Mouse (Mus musculus) heart, postnatal 36 days (tissue): ENCODE measurements around the gene Sh3d21. TPM values are rescaled to one million over a fixed set of nuclear protein-coding genes. Genes with fewer than 3 reads are reported as not detected.
A peak's percentile ranks its signal among the peaks of the same experiment; 100 is the strongest.
"Not testable (repeated sequence)": the region's sequence is repeated elsewhere in the genome, so short reads cannot be mapped to it uniquely, and the experiment has no call there.

Experiments
- DNase-seq, 2 experiments: peaks; one replicate each; pipeline ENCODE4 v3.0.0; 2021 to 2022
- intact Hi-C: fragments of 180-260 bp; cut with DNase I; formaldehyde crosslinking; loops from one replicate; pipeline ENCODE4 v1.15.1; 2025
- total RNA-seq, 2 experiments: library from RNA; stranded (reverse); gene quantifications; 2 replicates each; pipeline ENCODE4 v1.2.3; 2021

Sh3d21 gene
- total RNA-seq, 2 experiments from 2014 or later, result 2.4 to 3.6 TPM

DNA sequence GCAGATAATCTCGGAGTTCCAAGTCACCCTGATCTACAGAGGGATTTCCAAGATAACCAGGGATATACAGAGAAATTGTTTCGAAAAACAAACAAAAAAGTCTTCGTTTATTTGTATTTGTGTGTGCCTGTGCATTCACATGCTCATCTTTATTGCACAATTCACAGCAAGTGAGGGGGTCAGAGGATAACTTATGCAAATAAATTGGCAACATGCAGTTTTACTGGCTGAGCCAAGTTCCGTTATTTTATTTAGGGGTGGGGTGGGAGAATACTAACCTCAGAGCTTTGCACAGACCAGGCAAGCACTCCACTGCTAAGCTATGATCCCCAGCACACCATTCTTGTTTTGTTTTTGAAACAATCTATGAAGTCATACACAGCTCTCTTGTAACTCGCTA, 10.5 kb upstream of the Sh3d21 start:
- DNase-seq, result no peak
- intact Hi-C loops, result no loop called here

DNA sequence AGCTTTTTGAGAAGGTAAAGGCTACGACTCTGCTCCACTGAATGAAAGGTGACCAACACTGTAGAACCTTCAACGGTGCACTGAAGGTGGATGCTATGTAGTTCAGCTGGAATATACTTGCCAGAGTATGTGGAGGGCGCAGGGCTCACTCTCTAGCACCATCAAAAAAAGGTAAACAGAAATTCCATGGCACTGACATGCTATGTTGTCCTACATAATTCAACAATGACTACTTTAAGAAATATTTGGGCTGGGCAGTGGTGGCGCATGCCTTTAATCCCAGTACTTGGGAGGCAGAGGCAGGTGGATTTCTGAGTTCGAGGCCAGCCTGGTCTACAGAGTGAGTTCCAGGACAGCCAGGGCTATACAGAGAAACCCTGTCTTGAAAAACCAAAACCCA, 7.4 kb upstream of the Sh3d21 start:
- DNase-seq, intact Hi-C loops: not testable (repeated sequence)

DNA sequence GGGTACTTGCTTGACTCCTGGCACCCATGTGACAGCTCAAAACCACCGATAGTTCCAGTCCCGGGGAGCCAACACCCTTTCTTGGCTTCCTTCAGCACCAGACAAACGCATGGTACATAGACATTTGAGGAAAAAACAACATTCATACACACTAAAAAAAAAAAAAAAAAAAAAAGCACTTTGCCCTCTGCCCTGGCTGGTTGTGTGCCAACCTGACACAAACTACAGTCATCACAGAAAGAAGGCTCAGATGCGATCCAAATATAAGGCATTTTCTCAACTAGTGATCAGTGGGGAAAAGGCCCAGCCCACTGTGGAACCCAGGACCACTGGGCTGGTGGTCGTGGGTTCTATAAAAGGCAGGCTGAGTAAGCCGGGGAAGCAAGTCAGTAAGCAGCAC, 5.6 kb upstream of the Sh3d21 start:
- intact Hi-C loops, result no loop called here
- no peak for DNase-seq

DNA sequence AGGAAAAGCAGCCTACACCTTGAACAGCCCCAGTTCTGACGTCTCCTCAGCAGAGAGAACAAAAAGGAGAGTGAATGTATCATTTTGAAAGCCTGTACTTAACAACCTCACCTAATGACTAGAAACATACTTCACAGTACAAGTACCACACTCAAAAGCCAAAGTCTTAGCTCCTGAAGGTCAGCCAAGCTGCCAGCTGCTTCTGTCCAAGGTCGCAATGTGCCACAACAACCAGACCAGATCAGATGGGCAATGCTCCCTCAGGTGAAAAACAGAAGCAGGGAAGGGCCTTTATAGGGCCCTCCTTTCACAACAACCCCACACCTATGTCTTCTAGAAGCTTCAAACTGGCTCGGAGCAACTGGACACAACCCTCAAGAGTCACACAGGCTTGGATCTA, 2.8 kb upstream of the Sh3d21 start:
- intact Hi-C loops, result no loop called here
- DNase-seq, result peak in 1 of 2 experiments; percentile 34

DNA sequence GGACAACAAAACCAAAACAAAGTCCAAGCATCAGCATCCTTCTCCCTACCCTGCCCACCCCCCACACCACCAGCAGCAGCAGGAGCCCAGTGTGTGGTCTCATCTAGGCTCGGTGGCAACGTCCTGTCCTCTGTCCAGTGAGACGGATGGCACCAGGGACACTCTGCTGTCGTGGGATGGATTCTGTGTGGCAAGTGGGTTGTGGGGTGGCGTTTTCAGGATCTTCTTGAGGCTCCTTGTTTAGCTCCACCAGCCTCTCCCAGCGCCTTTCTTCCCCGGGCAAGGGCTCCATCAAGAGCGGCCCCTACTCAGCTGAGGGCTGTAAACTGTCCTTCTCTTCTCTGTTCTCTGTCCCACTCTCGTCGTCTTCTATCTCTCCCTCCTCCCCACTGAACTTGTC, 1.8 kb upstream of the Sh3d21 start:
- intact Hi-C loops, DNase-seq: not testable (repeated sequence)

DNA sequence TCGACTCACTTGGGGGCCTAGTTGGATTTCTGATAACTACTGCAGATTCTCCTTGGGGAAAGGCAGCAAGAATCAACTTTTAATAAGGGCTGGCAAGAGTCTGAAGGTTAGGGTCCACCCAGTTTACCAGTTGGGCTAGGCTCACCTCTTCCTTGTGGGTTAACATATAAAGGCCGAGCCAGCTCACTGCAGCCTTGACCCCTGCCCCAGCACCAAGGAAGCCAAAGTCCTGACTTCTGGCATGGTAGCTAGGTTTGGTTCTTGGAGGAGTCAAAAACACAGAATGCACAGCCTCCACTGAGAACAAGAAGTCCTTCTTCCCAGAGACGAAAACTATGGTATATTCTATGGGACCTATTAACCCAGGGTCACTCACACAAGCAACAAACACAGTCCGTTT, 394 bp upstream of the Sh3d21 start:
- intact Hi-C loops, result loop anchor here (2.0 kb wide), 1 partner anchor 15 kb away; no protein-coding TSS in a partner anchor
- no peak for DNase-seq

DNA sequence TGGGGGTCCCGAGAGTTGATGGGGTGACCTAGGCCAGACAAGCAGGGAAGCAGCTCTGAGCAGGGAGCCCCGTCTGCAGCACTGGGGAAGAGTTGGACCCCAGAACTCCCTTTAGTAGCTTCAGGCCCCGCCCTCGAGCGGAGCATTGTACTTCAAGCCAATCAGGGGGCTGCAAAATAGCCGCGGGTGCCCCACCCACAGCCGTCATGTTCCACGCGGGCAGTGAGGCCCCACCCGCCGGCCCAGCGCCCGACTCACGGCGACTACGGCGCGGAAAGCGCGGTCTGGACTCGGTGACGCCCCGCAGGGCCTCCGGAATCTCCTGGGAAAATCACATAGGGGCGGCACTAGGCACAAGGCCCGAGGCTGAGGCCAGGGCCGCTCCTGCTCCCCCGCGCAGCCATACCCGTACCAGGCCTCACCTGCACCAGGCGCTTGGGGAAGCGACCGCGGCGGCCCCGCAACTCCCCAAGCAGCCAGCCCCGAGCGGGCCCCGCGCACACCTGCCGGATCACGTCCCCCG, 686 bp downstream of the Sh3d21 start:
- intact Hi-C loops, result loop anchor here (2.0 kb wide), 1 partner anchor 14 kb away; no protein-coding TSS in a partner anchor
- DNase-seq, result peak; percentile 88 to 89

DNA sequence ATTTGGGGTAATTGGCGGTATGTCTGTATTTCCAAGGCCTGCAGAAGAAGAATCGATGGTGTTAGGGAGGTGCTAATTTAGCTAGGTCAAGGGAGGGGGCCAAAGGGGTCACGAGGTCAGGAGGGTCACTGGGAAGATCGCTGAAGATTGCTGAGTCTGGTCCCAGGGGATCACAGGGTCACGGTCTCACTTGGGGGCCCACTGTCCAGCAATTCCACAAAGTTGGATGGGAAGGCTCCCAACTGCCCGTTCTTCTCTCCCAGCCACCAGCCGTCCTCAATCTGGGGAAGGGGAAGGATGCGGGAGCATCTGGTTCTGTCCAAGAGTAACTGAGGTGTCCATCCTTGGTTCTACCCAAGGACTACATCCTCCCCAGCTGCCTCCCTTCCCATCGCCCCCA, 1.3 kb downstream of the Sh3d21 start:
- DNase-seq, result no peak
- intact Hi-C loops, result loop anchor here (2.0 kb wide), 1 partner anchor 13 kb away; no protein-coding TSS in a partner anchor

DNA sequence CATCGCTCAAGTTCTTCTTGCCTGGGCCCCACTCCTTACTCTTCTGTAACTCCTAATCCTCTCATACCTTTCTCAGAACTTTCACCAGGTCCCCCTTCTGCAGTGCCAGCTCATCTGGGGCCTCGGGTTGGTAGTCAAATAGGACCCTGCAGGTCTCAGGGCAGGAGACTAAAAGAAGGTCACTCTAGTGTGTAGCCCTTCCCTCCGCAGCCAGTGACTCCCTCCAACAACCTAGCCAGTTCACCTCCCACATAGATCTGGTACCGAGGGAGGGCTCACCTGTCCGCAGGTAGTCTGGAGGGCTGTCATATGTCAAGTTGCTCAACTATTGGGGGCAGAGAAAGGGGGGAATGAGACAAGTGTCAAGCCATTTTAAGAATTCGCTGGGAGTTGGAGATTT, 1.8 kb downstream of the Sh3d21 start:
- DNase-seq, result no peak
- intact Hi-C loops, result no loop called here

DNA sequence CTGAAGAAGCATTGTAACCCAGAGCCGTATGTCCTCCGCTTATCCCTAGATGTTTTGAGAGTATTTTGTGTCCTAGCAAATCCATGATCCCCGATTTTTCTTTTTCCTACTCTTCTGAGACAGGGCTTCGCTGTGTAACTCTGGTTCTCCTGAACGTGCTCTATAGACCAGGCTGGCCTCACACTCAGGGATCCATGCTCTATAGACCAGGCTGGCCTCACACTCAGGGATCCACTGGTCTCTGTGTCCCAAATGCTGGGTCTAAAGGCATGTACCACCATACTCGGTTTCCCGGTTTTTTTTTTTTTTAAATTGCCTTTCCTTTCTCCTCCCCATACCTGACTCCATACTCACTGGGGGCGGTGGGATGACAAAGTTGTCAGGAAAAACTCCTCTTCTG, 2.3 kb downstream of the Sh3d21 start:
- intact Hi-C loops, result no loop called here
- no peak for DNase-seq

DNA sequence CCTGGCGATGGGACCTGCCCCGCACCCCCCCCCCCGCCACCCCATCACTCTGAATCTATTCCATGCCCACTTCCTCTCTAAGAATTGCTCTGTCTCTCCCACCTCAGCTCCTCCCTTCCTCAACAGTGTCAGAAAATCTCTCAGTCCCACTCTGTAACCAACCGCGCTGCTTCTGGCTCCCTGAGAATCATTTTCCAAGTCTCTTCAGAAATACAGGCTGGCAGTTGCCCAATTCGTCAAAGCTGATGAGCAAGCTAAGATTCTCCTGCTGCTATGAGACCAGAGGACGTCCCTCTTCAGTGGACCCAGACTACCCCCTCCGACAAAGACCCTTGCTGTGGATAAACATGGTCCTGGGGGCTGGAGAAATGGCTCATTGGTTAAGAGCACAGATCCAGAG, 3.8 kb downstream of the Sh3d21 start:
- intact Hi-C loops, result loop anchor here (5.0 kb wide), 1 partner anchor 72 kb away; no protein-coding TSS in a partner anchor
- DNase-seq, result no peak

DNA sequence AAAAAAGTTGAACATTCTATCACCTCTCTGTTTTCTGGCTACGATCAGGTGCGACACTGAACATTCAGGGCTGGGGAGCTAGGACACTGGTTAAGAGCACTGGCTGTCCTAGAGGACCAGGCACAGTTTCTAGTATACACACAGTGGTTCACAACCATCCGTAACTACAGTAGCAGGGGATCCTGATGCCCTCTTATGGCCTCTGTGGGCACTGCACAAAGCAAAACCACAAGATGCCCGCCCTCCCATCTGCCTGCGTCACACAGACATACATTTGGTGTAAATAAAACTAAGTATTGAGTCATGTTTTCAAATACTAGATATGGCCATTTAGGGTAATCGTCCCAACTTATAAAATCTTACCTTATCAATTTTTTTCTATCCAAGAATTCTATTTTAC, 5.7 kb downstream of the Sh3d21 start:
- intact Hi-C loops, result loop anchor here (5.0 kb wide), 1 partner anchor 70 kb away; no protein-coding TSS in a partner anchor
- DNase-seq, result no peak

DNA sequence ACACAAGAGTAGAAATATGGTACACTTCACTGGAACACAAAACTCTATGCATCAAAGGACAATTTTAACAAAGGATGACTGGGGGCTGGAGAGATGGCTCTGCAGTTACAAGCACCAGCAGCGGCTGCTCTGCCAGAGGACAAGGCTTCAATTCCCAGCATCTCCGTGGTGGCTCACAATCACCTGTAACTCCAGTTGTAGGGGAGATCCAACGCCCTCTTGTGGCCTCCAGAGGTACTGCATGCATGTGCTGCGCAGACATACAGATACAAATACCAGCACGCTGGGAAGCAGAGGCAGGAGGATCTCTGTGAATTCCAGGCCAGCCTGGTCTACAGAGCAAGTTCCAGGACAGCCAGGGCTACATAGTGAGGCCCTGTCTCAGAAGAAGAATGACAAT, 6.7 kb downstream of the Sh3d21 start:
- intact Hi-C loops, result loop anchor here (5.0 kb wide), 1 partner anchor 69 kb away; no protein-coding TSS in a partner anchor
- no peak for DNase-seq

DNA sequence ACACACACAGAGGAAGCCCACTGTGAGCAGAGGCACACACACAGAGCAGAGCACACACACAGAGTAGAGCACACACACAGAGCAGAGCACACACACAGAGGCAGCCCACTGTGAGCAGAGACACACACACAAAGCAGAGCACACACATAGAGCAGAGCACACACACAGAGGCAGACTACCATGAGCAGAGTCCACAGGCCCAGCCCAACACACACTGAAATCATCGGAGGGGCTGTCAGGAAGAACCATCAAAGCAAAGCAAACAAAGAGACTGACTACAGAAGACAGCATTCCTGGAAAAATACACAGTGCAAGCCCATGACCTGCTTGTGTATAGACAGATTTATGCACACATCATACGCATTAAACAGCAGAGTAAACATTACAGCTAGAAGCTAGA, 7.4 kb downstream of the Sh3d21 start:
- DNase-seq, result no peak
- intact Hi-C loops, result loop anchor here (5.0 kb wide), 1 partner anchor 69 kb away; no protein-coding TSS in a partner anchor

DNA sequence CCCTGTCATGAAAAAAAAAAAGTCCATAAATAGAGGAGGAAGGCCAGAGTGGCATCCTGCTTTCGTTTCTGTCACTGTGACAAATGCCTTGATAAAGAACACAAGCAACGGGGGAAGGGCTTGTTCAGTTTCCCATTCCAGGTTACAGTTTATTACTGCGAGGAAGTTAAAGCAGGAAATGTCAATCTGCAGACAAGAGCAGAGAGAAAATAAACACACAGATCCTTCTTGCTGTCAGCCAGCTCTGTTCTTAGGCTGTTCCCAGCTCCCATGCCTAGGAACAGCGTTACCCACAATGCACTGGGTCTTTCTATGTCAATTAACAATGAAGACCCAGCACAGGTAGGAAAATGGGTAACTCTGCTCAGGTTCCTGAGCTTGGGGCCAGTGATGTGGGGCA, 8.1 kb downstream of the Sh3d21 start:
- intact Hi-C loops, result loop anchor here (5.0 kb wide), 1 partner anchor 68 kb away; no protein-coding TSS in a partner anchor
- no peak for DNase-seq

DNA sequence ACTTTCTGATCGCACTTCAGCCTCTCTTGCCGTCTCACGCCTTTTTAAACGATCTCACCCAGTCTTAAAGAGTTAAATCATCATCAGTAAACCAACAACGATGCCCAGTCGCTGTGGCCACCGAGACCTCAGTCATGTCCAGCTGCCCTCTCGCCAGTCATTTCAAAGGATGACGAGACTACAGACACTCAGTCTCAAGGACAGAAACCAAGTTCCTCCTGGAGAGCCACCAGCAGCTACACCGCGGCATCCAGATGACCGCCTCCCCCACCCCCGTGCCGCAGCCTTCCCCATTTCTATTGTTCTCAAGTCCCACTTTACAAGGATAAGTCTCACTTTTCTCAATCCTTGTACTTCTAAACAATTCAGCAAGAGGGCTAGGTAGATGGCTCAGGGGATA, 10.4 kb downstream of the Sh3d21 start:
- intact Hi-C loops, result no loop called here
- no peak for DNase-seq

DNA sequence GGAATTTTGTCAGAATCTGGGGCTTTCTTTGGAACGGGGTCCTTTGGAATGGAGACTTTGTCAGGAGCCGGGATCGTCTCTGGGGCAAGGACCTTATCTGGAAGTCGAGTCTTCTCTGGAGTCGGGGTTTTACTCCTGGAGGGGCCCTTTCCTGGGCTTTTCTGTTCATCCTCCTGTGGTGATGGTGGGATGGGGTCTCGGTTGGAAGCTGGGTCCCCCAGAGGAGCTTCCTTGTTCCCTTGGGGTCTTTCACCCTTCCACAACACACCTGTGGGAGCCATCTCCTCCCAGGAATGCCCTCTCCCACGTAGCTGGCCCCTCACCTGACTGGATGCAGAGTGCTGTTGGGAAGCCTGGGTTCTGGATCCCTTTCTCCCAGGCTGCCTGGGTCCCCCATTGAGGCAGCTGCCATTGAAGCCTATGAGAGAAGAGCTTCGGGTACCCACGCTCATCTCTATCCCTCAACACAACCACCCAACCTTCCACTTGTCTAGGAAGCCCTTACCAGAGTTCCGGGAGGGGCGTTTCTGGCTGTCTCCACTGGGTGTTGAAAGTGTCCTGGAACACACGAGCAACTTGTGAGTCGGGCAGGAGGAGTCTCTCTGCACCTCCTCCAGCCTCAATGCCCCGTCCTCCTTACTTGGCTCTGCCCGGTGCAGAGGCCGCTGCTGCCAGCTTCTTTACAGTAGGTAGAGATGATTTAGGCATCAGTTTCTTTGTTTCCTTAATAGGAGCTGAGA, 11.4 kb downstream of the Sh3d21 start:
- DNase-seq, result no peak
- intact Hi-C loops, result no loop called here

DNA sequence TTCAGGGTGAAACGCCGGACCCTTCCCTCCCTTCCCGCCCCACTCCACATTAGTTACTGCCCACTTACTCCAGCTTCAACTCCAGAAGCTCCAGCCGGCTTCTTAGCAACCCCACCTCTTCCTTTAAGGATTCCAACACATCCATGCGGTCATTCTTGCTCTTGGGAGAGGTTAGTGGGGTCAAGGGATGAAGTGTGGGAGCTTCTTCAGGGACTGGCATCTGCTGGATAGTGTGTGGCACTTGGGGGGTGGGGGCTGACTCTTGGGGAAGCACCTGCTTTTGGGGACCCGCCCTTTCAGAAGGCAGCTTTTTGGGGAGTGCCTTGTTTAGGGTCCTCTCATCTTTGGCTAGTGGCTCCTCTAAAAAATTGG, 12.4 kb downstream of the Sh3d21 start:
- no peak for DNase-seq
- intact Hi-C loops, result no loop called here

DNA sequence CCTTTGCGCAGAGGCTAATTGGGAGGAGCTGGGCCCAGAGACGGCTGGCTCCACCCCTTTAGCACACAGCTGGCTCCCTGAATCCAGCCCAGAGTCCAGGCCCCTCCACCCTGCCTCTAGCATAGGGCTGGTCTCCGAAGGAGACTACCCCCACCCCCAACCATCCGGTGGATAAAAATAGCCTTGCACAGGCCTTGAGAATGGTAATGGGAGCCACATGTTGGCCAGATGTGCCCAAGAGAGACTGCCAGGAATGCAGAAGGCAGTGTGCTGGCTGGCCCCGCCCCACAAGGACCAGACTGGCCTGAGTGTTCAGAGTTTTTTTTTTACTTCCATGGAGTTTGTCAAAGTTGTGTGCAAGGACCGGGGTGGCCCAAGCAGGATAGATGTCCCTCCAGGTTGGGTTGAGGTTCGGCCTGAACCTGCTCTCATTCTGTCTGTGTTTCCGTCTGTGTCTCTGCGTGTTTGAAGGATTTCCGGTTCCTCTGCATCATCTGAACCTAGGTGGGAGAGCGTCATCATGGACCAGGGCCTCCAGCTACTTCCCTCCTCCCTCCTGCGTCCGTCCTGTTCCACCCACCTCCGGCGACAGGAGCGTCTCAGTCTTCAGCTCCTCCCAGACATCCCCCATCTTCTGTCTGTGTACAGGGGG, 12.9 kb downstream of the Sh3d21 start:
- DNase-seq, result peak; percentile 68 to 73
- intact Hi-C loops, result no loop called here

DNA sequence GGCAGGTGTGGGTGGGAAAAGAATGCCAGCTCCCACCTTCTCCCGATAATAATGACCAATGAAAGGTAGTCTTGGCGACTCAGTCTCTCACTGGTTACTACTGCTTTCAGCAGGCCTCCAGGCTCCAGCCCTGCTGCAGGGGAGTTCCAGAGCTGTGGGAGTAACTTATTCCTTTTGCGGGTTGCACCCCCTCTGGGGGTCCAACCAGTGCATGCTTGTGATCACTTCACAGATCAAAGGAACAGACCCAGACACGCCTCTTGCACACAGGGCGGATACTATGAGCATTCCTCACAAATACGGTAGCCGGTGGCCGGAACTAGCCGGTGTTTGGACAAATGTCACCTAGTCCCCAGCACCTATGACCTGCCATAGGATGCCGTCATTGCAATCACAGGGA, 13.5 kb downstream of the Sh3d21 start:
- intact Hi-C loops, result loop anchor here (2.0 kb wide), 2 partner anchors 13 to 39 kb away; partner anchors contain the start of gene Sh3d21
- peak in 1 of 2 experiments; percentile 38 for DNase-seq

DNA sequence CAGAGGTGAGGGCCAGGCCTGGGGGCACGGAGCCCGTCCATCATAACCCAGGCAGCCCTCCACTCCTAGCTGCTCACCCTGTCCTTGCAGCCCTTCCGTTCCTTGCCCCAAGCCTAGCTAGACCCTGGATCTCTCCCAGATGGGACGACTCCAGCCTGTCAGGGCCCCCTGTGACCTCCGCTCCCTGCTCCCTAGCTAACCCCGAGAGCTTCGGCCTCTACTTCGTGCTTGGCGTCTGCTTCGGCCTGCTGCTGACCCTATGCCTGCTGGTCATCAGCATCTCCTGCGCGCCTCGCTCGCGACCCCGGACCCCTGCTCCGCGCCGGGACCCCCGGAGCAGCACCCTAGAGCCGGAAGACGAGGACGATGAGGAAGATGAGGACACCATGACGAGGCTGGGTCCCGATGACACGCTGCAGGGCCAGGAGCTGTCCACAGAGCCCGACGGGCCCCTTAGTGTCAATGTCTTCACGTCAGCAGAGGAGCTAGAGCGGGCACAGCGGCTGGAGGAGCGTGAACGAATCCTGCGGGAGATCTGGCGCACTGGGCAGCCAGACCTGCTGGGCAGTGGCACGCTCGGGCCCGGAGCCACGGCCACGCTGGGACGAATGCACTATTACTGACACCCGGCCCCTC, 14.1 kb downstream of the Sh3d21 start:
- DNase-seq, result no peak
- intact Hi-C loops, result loop anchor here (2.0 kb wide), 2 partner anchors 14 to 38 kb away; partner anchors contain the start of gene Sh3d21
